Mouse (Mus musculus) ovary, postnatal 36 days (tissue): ENCODE data around the gene Pik3cd.

Source experiments
- DNase-seq: peaks from one replicate; pipeline ENCODE4 v3.0.0; 2022; ENCODE audit warnings: low spot score, mixed read lengths

Pik3cd gene

GRCm38 (mm10) chr4:149724916-149725470 lies 22.6 kb upstream of the Pik3cd start:
- DNase-seq, result no peak

DNA sequence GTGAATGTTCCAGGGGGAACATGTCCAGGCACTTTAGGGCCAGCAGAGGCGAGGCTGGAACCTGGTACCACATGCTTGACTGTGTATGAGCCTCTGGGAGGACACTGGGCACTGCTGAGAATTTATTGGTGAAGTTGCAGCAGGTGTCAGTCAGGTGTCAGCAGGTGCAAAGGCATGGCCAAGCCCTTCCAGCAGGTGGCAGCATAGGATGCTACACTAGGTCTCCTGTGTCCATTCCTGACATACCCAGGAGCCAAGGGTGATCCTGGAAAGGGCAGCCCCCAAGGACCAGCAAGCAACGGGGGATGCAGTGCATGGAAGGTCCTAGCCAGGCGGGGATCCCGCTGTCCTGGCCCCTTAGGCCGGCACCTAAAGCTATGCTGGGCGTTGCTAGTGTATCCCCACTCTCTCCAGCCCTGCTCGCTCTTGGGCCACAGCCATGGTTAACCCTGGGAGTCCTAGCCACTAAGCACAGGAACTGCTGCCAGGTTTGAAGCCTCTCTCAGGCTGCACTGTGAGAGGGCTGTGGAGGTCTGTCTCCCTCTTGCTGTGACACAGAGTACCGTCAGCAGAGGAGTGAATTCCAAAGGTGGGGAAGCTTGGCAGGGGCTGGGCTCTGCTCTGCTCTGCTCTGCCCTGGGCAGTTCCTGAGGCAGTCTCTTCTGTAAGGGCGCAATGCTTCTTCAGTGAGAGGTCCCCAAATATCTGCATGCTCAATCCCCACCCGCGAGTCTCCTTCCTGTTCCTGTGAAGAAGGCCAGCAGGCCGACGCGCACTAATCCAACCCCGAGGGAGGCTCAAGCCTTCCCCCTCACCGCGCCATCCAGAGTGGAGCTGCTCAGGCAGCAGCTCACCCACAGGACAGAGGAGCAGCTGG lies 21.7 kb upstream of the Pik3cd start:
- DNase-seq, result peak; percentile 51

GRCm38 (mm10) chr4:149723021-149723390 lies 20.6 kb upstream of the Pik3cd start:
- no peak for DNase-seq

GRCm38 (mm10) chr4:149722104-149723020 lies 20.0 kb upstream of the Pik3cd start:
- DNase-seq, result no peak

DNA sequence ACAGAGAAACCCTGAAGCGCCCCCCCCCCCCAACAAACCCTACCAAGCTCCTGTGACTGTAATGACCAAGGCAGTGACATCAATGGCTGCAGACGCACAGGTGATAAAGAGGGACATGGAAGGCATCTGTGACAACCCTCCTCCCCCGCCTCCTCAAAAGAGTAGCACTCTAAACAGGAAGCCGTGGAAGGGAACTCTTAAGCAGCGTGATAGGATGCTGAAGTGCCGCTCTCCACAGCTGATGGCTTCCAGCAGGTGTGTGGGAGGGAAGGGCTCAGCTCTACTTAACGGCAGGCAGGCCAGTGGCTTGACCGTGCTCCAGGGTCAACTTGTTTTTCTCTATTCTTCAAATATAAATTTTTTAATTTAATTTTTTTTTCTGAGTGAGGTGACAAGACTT lies 18.8 kb upstream of the Pik3cd start:
- no peak for DNase-seq

GRCm38 (mm10) chr4:149719686-149720085 lies 17.3 kb upstream of the Pik3cd start:
- no peak for DNase-seq

DNA sequence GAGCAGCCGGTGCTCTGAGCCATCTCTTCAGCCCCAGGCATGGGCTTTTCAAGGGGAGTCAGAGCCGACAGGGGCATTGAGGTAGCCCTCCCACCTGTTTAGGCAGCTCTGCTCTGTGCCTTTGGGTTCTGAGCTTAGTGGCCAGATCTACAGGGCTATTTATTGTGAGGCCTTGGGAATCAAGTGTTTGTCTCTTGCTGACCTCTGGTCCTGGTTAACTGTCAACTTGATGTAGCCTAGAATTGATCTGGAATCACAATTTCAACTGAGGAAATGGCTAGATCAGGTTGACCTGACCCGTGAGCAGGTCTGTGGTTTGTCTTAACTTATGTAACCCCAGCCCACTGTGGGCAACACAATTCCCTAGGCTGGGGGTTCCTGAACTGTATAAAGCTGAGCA lies 12.2 kb upstream of the Pik3cd start:
- DNase-seq, result no peak

- DNase-seq, result peak; percentile 47
Observed at GRCm38 (mm10) chr4:149711955-149712354, 9.6 kb upstream of the Pik3cd start.

DNA sequence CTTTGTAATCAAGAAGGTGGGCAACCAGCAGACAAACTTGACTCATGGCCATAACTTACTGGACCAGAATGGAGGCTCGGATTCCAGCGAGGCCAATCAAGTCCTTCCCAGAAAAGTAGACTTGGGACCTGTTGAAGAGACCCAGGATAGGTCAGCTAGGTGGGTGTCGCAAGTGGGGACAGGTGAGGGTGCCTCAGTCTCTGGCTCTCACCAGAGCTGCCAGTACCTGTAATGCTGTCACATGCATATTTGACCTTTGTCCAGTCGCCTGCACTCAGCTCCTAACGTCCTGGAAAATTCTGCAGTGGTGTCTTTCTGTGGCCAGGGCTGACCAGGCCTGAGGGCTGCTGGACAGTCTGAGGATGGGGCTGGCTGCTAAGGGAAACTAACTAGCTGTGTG lies 9.1 kb upstream of the Pik3cd start:
- no peak for DNase-seq

GRCm38 (mm10) chr4:149710510-149710909 lies 8.1 kb upstream of the Pik3cd start:
- DNase-seq, result peak; percentile 46

DNA sequence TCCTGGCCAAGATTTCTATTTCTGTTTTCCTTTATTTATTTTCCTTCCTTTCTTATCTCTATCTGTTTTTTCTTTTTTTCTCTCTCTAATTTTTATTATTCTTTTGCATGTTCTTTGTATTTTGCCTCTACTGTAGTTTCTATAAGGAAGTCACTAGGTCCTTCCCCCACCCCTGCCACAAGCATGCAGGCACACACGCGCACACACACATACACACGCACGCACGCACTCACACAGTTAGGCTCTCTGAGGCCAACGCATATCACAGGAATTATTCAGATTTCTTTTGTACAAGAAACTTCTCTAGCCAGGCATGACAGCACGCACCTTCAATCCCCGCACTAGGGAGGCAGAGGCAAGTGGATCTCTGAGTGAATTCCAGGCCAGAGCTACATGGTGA lies 3.6 kb upstream of the Pik3cd start:
- DNase-seq, result no peak

DNA sequence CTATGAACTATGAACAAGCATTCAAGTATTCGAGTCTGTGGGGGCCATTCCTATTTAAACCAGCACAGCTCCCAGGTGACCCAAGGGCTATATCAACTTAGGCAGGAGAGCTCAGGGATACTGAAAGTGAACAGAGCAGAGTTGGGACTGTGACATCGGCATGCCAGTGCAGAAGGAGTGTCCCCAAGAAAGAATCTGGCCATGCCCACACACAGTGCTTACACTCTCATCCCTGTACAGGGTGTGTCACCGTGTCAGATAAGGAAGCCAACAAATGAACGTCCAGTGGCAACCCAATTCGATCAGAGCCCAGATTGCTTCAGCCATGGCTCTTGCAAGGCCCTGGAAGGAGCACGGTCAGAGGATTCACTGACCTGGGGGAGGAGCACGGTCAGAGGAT lies 2.9 kb upstream of the Pik3cd start:
- no peak for DNase-seq

- DNase-seq, result no peak
Observed at GRCm38 (mm10) chr4:149701426-149702209, 753 bp downstream of the Pik3cd start.

DNA sequence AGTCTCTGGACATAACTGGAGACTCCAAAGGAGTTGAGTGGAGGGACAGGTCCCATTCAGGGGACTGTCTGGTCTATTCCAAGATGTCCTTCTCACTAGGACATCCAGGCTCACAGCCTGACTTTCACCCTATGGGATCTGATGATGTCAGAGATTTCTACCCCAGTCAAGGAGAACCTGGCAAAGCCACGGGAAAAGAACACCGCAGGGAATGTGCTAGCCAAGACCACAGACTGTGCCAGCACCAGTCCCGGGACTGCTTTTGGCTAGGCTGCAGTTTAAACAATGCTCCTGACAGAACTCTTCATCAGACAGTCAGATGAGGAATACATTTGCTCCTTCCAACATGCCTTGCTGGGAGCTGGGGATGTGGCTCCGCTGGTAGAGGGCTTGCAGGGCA lies 2.4 kb downstream of the Pik3cd start:
- no peak for DNase-seq

DNA sequence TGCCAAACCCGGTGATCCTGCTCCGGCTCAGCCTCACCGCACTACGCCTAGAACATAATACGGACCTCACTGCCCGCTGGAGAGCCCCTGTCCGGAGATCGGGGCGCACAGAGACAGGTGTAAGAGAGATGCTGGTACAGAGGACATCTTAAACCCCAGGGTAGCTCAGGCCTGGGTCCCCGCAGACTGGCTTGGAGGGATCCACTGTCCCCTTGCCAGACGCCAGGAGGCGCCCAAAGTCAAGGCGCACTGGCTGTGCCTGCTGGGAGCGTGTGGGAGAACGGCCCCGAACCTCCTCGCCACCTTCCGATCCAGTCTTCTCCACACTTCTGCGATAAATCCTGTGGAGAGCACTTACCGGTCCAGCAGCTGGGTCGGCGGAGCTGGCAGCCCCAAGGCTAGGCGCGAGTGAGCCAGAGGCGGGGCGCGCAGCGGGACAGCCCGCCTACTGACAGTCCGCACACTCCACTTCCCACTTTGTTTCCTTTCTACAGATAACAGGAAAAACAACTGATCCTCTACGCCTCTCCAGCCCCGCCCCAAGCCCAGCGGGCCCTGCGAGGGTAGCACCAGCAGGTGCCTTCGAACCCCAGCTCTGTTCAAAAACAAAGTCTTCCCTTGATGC lies 4.1 kb downstream of the Pik3cd start:
- DNase-seq, result peak; percentile 65

DNA sequence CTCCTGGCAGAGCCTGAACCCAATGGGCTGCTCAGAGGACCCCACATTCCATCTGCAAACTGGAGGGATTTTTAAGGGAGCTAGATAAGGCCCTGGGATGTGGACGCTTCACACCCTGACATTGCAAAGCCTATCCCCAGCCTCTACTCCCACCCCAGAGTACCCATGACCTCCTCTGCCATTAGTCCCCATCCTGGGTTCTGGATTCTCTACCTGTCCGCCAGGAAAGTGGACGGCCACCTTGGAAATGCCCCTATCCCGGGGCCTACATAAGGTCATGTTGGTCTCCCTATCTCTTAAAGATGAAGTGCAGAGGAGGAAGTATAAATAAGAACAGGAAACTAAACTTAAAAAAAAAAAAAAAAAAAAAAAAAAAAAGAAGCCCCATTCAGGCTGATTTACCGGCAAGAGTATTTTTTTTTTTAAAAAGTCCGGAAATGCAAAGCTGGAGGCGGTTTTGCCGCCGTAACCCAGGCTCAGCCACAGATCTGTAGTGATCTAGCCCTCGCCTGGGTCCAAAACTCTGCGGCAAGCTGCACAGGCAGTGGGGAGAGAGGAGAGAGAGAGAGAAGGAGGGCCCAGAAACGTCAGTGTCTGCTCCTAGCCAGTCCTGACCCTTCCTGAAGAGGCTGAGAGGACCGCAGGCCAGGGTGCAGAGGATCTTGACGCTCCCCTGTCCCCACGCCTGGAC lies 4.7 kb downstream of the Pik3cd start:
- DNase-seq, result peak; percentile 31

GRCm38 (mm10) chr4:149696189-149696971 lies 6.0 kb downstream of the Pik3cd start:
- DNase-seq, result peak; percentile 40

- no peak for DNase-seq
Observed at GRCm38 (mm10) chr4:149691368-149691767, 11.0 kb downstream of the Pik3cd start.

DNA sequence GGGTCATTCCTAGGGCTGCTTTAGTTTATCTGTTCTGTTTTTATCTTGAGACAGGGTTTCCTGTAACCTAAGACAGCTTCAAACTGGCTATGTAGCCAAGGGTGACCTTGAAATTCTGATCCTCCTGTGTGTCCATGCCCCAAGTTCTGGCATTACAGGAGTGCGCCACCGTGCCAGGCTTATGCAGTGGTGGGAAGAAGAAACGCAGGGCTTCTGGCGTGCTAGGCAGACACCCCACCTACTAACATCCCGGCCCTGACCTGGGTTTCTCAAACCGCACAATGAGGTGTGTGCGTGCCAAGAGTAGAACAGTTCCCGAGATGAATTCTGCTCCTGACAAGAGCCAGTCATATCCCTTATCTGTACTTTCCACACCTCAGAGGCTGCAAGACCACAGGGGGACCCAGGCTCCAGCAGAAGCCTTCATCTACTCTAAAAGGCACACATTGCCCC lies 11.5 kb downstream of the Pik3cd start:
- DNase-seq, result peak; percentile 35
